Mouse (Mus musculus): Measurements from ENCODE around the gene Bhlhe40. TPM values are rescaled to one million over a fixed set of nuclear protein-coding genes. Genes with fewer than 3 reads are reported as not detected.

Gene Bhlhe40
- polyA plus RNA-seq, 1 experiment from 2014 or later = 8.9 TPM

DNA sequence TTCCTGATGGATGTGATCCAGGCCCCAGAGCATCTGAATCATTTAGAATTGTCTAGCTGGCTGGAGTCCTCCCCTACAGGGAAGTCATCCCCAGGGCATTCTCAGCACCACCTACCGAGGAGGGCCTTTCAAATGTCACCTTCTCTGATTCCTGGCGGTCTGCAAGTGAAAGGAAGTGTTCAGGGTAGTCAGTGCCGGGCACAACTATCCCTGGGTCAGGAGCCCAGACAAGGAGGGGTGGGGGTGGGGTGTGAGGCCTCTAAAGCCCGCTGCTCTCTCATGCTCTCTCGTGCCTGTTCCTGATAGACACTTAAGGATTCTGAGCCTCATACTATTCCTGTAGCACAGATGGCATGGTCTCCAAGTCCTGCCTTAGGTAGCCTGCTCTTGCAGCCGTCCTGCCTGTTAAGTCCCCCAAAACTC, 7.2 kb downstream of the Bhlhe40 start:
- 18% methylated on average over 6 of the region's 6 CpGs for WGBS
- Histone ChIP-seq H3K4me1 (ENCODE audit: control insufficient read depth, insufficient read depth, low read depth, low read length) (peaks cover 9% of the 10 kb centered on the region), H3K4me3 (ENCODE audit: low read length) (no peak overlapping the region), H3K27ac (ENCODE audit: low read depth, low read length) (peak overlapping the region; percentile 71), H3K27me3 (replicated peaks; ENCODE audit: control insufficient read depth, insufficient read depth, low read length) (no peaks in the 10 kb centered on the region), H3K9me3 (ENCODE audit: control insufficient read depth, low read length) (no peaks in the 10 kb centered on the region), H3K9ac (ENCODE audit: low read depth, low read length) (no peak overlapping the region), H3K36me3 (ENCODE audit: control insufficient read depth, insufficient read depth, low read length) (0 out of 2 replicates have a peak, but pooled peaks cover 5% of the 10 kb centered on the region), H3K4me2 (ENCODE audit: low read length) (peak overlapping the region; percentile 67)
- ATAC-seq = peak; percentile 10; the same call in 1 of the 2 replicates

DNA sequence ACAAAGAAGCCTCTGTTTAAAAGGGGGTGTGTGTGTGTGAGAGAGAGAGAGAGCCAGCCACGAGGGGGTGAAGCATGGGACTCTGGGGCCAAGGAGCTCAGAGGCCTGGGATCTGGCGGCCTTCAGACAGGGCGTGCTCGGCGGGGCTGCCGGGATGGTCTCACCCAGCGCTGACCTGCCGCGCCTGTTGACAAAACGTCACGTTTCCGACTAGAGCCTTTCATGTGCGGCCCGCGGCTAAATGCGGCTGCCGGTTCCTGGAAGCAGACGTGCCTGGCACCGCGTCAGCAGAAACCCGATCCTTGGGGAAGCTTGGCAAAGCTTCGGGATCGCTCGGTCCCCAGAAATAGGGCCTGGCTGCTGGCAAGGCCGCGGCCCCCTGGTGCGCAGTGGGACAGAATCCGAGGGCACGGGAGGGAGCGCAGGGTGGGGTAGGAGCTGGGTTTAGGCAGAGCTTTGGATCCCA, 7.9 kb downstream of the Bhlhe40 start:
- no peaks in the 10 kb centered on the region for H3K9me3 ChIP-seq (ENCODE audit: control insufficient read depth, low read length)
- H3K4me1 ChIP-seq (ENCODE audit: control insufficient read depth, insufficient read depth, low read depth, low read length) = peaks cover 6% of the 10 kb centered on the region
- H3K9ac ChIP-seq (ENCODE audit: low read depth, low read length) = peak overlapping the region; percentile 68
- H3K4me3 ChIP-seq (ENCODE audit: low read length) = peak overlapping the region; percentile 39
- 0 out of 2 replicates have a peak, but pooled peaks cover 5% of the 10 kb centered on the region for H3K36me3 ChIP-seq (ENCODE audit: control insufficient read depth, insufficient read depth, low read length)
- peak overlapping the region; percentile 71 for H3K27ac ChIP-seq (ENCODE audit: low read depth, low read length)
- peak; percentile 88 for ATAC-seq
- H3K4me2 ChIP-seq (ENCODE audit: low read length) = peak overlapping the region; percentile 67
- no peaks in the 10 kb centered on the region for H3K27me3 ChIP-seq (replicated peaks; ENCODE audit: control insufficient read depth, insufficient read depth, low read length)
- WGBS = under 1% methylated on average over 30 of the region's 30 CpGs

DNA sequence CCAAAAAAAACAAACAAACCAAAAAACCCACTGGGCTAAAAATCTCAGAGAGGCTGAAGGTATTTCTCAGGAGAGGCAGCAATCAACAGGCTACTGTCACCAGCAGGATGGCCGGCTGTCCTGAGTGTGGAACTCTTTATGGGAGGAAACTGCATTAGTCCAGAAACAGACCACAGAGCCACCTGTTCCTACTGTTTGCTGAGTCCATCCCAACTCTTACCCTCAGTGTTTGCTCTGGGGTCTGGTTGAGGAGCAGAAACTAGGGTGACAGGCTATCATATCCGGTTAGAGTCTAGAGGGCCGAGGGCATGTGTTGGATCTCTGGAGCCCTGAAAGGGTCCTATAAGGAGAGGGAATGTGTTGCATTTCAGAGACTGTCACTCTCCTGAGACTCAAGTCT, 9.8 kb downstream of the Bhlhe40 start:
- H3K27me3 ChIP-seq (replicated peaks; ENCODE audit: control insufficient read depth, insufficient read depth, low read length) = no peaks in the 10 kb centered on the region
- no peak overlapping the region for H3K4me2 ChIP-seq (ENCODE audit: low read length)
- 94% methylated on average over 3 of the region's 3 CpGs for WGBS
- ATAC-seq = no peak
- H3K9me3 ChIP-seq (ENCODE audit: control insufficient read depth, low read length) = no peaks in the 10 kb centered on the region
- no peak overlapping the region for H3K4me3 ChIP-seq (ENCODE audit: low read length)
- peaks cover 6% of the 10 kb centered on the region for H3K4me1 ChIP-seq (ENCODE audit: control insufficient read depth, insufficient read depth, low read depth, low read length)
- H3K9ac ChIP-seq (ENCODE audit: low read depth, low read length) = no peak overlapping the region
- no peaks in the 10 kb centered on the region for H3K36me3 ChIP-seq (ENCODE audit: control insufficient read depth, insufficient read depth, low read length)
- no peak overlapping the region for H3K27ac ChIP-seq (ENCODE audit: low read depth, low read length)

DNA sequence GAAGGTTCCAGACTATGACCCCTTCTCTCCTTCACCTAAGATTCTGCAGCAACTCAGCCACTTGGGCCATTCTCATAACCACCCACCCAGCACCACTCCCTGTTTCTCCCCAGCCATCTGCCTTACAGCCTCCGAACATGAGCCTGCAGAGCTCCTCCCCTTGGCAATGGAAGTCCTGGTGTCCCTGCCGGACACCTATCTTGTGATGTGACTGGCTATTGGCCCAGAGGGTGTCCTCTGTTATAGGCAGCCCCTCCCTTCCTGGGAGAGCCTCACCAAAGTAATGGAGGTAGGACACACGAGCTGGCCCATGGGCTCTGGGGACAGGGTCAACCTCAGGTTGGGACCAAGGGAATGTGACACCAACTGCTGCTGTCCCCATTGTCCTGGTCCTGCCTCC, 10.4 kb downstream of the Bhlhe40 start:
- Histone ChIP-seq H3K27me3 (replicated peaks; ENCODE audit: control insufficient read depth, insufficient read depth, low read length) (no peaks in the 10 kb centered on the region), H3K36me3 (ENCODE audit: control insufficient read depth, insufficient read depth, low read length) (no peaks in the 10 kb centered on the region), H3K4me1 (ENCODE audit: control insufficient read depth, insufficient read depth, low read depth, low read length) (peaks cover 6% of the 10 kb centered on the region), H3K9ac (ENCODE audit: low read depth, low read length) (no peak overlapping the region), H3K4me2 (ENCODE audit: low read length) (no peak overlapping the region), H3K9me3 (ENCODE audit: control insufficient read depth, low read length) (no peaks in the 10 kb centered on the region), H3K27ac (ENCODE audit: low read depth, low read length) (no peak overlapping the region), H3K4me3 (ENCODE audit: low read length) (no peak overlapping the region)
- no peak for ATAC-seq
- WGBS = 76% methylated on average over 3 of the region's 3 CpGs

DNA sequence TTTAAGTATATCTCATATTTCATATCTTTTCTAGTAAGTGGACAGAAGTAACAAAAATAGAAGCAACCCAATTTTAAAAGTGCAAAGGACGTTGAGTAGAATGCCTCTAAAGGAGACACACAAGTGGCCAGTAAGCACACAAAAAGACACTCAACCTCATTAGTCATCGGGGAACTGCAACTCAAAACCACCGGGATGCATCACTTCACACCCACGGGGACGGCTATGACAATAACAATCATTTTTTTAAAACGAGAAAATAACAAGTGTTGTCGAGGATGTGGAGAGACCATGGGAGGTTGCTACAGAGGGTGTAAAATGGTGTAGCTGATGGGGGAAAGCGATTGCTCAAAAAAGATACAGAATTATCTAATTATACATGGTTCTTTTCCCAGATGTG, 11.7 kb downstream of the Bhlhe40 start:
- Histone ChIP-seq H3K27me3 (replicated peaks; ENCODE audit: control insufficient read depth, insufficient read depth, low read length) (no peaks in the 10 kb centered on the region), H3K4me3 (ENCODE audit: low read length) (no peak overlapping the region), H3K4me1 (ENCODE audit: control insufficient read depth, insufficient read depth, low read depth, low read length) (peaks cover 6% of the 10 kb centered on the region), H3K9me3 (ENCODE audit: control insufficient read depth, low read length) (no peaks in the 10 kb centered on the region), H3K4me2 (ENCODE audit: low read length) (no peak overlapping the region), H3K9ac (ENCODE audit: low read depth, low read length) (no peak overlapping the region), H3K36me3 (ENCODE audit: control insufficient read depth, insufficient read depth, low read length) (no peaks in the 10 kb centered on the region), H3K27ac (ENCODE audit: low read depth, low read length) (no peak overlapping the region)
- no peak for ATAC-seq
- WGBS = 79% methylated on average over 8 of the region's 8 CpGs

DNA sequence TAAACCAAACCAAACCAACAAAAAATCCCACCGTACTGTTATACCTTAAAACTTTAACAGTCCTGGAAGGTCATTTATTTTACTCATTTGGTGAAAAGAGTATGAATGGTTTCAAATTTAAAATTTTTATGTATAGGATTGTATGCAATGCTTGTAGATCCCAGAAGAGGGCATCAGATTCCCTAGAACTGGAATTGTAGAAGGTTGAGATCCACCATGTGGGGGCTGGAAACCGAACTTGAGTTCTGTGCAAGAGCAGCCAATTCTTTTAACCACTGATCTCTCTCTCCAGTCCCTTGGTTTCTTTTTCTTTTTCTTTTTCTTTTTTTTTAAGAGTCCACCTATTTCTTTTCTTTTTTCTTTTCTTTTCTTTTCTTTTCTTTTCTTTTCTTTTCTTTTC, 13.8 kb downstream of the Bhlhe40 start:
- 88% methylated on average over 2 of the region's 2 CpGs for WGBS
- ATAC-seq = no peak
- H3K27ac ChIP-seq (ENCODE audit: low read depth, low read length) = no peak overlapping the region

DNA sequence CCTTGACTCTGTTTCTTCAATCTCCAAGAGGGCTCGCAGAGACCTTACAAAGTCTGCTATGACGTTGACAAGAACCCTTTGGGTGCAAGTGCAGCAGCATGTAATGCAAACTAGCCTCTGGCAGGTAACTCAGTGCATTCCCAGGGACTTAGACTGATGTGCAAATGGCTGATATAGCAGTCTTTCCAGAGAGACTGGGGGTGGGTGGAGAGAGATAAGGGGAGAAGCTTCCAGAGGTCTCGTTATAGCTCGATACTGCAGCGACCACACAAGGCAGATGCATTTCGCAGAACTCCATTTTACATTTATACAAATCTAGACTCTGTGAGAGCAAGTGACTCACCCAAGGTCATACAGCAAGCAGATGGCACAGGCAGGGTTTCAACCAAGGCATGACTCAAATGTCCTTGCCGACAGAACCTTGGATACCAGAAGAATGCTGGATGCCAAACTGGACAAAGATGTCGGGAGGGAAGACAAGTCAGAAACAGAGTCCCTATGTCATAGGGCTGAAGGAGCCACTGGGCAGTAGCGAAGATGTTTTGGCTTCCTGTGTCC, 16.4 kb downstream of the Bhlhe40 start:
- no peaks in the 10 kb centered on the region for H3K4me1 ChIP-seq (ENCODE audit: control insufficient read depth, insufficient read depth, low read depth, low read length)
- H3K36me3 ChIP-seq (ENCODE audit: control insufficient read depth, insufficient read depth, low read length) = no peaks in the 10 kb centered on the region
- ATAC-seq = no peak
- H3K27ac ChIP-seq (ENCODE audit: low read depth, low read length) = no peak overlapping the region
- H3K27me3 ChIP-seq (replicated peaks; ENCODE audit: control insufficient read depth, insufficient read depth, low read length) = no peaks in the 10 kb centered on the region
- H3K9ac ChIP-seq (ENCODE audit: low read depth, low read length) = no peak overlapping the region
- H3K4me3 ChIP-seq (ENCODE audit: low read length) = no peak overlapping the region
- H3K9me3 ChIP-seq (ENCODE audit: control insufficient read depth, low read length) = no peaks in the 10 kb centered on the region
- no peak overlapping the region for H3K4me2 ChIP-seq (ENCODE audit: low read length)
- 91% methylated on average over 9 of the region's 9 CpGs for WGBS

More for the DNA sequence above, 13.8 kb downstream of the Bhlhe40 start:
- H3K4me2 ChIP-seq (ENCODE audit: low read length) = no peak overlapping the region
- H3K27me3 ChIP-seq (replicated peaks; ENCODE audit: control insufficient read depth, insufficient read depth, low read length) = no peaks in the 10 kb centered on the region
- H3K36me3 ChIP-seq (ENCODE audit: control insufficient read depth, insufficient read depth, low read length) = no peaks in the 10 kb centered on the region
- no peaks in the 10 kb centered on the region for H3K9me3 ChIP-seq (ENCODE audit: control insufficient read depth, low read length)
- H3K9ac ChIP-seq (ENCODE audit: low read depth, low read length) = no peak overlapping the region
- H3K4me1 ChIP-seq (ENCODE audit: control insufficient read depth, insufficient read depth, low read depth, low read length) = no peaks in the 10 kb centered on the region
- no peak overlapping the region for H3K4me3 ChIP-seq (ENCODE audit: low read length)

DNA sequence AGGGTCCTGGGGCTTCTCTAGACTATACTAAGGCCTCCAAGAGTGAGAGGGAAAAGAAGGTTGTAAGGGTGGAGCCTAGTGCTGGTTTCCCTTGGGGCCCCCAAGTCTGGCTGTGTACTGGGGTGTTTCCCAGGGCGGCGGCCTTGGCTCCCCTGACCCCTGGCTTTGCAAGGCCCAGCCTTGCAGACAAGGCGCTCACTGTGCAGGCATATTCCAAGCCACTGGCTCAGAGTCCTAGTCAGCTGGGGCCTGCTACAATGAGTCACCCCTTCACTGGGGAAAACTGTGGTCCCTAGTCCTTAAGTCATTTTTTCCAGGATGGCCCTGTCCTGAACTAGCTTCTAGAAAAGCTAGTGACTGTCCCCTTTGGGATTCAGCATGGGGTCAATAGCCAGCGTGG, 17.3 kb downstream of the Bhlhe40 start:
- Histone ChIP-seq H3K27me3 (replicated peaks; ENCODE audit: control insufficient read depth, insufficient read depth, low read length) (no peaks in the 10 kb centered on the region), H3K9me3 (ENCODE audit: control insufficient read depth, low read length) (no peaks in the 10 kb centered on the region), H3K4me1 (ENCODE audit: control insufficient read depth, insufficient read depth, low read depth, low read length) (no peaks in the 10 kb centered on the region), H3K27ac (ENCODE audit: low read depth, low read length) (no peak overlapping the region), H3K4me2 (ENCODE audit: low read length) (no peak overlapping the region), H3K9ac (ENCODE audit: low read depth, low read length) (no peak overlapping the region), H3K4me3 (ENCODE audit: low read length) (no peak overlapping the region), H3K36me3 (ENCODE audit: control insufficient read depth, insufficient read depth, low read length) (no peaks in the 10 kb centered on the region)
- WGBS = 87% methylated on average over 4 of the region's 4 CpGs
- no peak for ATAC-seq

DNA sequence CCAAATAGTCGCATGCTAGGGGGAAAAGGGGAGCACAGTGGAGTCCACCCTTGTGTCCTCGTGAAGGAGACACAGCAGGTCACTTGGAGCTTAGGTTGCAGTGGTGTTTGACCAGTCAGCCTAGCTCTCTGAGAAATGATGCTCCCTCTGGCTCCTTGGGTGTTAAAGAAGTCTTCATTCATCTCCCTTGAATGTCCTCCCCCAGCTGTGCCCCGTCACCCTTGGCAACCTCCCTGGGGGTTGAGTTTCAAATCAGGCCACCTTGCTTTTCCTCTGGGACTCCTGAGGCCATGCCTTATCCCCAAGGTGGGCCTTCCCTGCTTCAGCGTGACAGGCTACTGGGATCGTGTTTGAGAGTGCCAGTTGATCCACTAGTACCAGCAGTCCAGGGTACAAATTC, 17.8 kb downstream of the Bhlhe40 start:
- Histone ChIP-seq H3K36me3 (ENCODE audit: control insufficient read depth, insufficient read depth, low read length) (no peaks in the 10 kb centered on the region), H3K4me3 (ENCODE audit: low read length) (no peak overlapping the region), H3K27me3 (replicated peaks; ENCODE audit: control insufficient read depth, insufficient read depth, low read length) (no peaks in the 10 kb centered on the region), H3K27ac (ENCODE audit: low read depth, low read length) (no peak overlapping the region), H3K4me1 (ENCODE audit: control insufficient read depth, insufficient read depth, low read depth, low read length) (no peaks in the 10 kb centered on the region), H3K4me2 (ENCODE audit: low read length) (no peak overlapping the region), H3K9me3 (ENCODE audit: control insufficient read depth, low read length) (no peaks in the 10 kb centered on the region), H3K9ac (ENCODE audit: low read depth, low read length) (no peak overlapping the region)
- no peak for ATAC-seq
- WGBS = 62% methylated on average over 5 of the region's 5 CpGs

Measured in hindbrain, embryonic 16.5 days (tissue).